Mouse (Mus musculus) E14TG2a.4 (cell line): ENCODE data around the gene Poc5.

ENCODE experiments used
- CTCF ChIP-seq: conservative IDR thresholded peaks from 2 replicates; pipeline ENCODE4 v1.5.1; 2014; ENCODE audit warnings: low read length
- NANOG ChIP-seq: IDR thresholded peaks from 2 replicates; pipeline ENCODE4 v1.6.1; 2014; ENCODE audit warnings: borderline replicate concordance, low read length, mixed read lengths
- POU5F1 ChIP-seq: IDR thresholded peaks from 2 replicates; pipeline ENCODE4 v1.6.1; 2014; ENCODE audit warnings: low read length, borderline replicate concordance

DNA sequence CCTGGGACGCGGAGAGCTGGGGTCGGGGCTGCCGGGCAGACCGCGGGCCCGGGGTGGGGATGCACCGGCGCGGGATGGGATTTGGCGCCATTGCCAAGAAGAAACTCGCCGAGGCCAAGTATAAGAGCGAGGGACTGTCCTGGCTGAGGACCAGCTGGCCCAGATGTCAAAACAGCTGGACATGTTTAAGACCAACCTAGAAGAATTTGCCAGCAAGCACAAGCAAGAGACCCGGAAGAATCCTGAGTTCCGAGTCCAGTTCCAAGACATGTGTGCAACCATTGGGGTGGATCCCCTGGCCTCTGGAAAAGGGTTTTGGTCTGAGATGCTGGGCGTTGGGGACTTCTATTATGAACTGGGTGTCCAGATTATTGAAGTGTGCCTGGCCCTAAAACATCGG lies 11.2 kb upstream of the Poc5 start:
- TF ChIP-seq CTCF, result no peak
- no peak for TF ChIP-seq POU5F1
- TF ChIP-seq NANOG, result no peak
